25 mouse cellular contexts compared by ENCODE assay signal in genomic region chr3:26750492-26750891, GRCm38 (mm10).
DNase-seq lines count a peak whose midpoint lies in the region; ATAC-seq and TF ChIP-seq lines count a peak whose summit lies in the region.
"Had no signal": no experiment of that assay in that cellular context is flagged by ENCODE, and none has a peak within 500 bp of the region (broad histone marks: within the 10 kb centered on the region; RNA-seq: fewer than 3 reads in every experiment).

No protein-coding gene starts in this region.

- peak overlapping the region; percentile 7; the same call in 1 of the 2 replicates for H3K27ac ChIP-seq in layer of hippocampus, adult 2 months
- H3K27ac ChIP-seq in MEL (ENCODE audit: control insufficient read depth, low read depth, low read length) = no peak overlapping the region
- H3K27ac ChIP-seq: embryonic facial prominence, embryonic 13.5 days; embryonic facial prominence, embryonic 15.5 days; forebrain, embryonic 10.5 days; forebrain, embryonic 12.5 days had no signal

- H3K9me3 ChIP-seq in MEL (replicated peaks; ENCODE audit: insufficient read depth, low read length) = no peaks in the 10 kb centered on the region
- H3K9me3 ChIP-seq: embryonic facial prominence, embryonic 13.5 days; embryonic facial prominence, embryonic 15.5 days; forebrain, embryonic 10.5 days; forebrain, embryonic 12.5 days had no signal

- ATAC-seq in granulocyte monocyte progenitor cell, adult 5-6 weeks (replicated peaks; ENCODE audit: poor library complexity, severe bottlenecking) = peak; percentile 30; the same call in 1 of the 2 replicates
- ATAC-seq: activated CD4-positive, CD25-positive, alpha-beta regulatory T cell, adult 4 months; CD4-positive, CD25-positive, alpha-beta regulatory T cell, adult 4 months; forebrain, embryonic 14.5 days; forebrain, embryonic 16.5 days; Patski had no signal

- H3K79me2 ChIP-seq in MEL (ENCODE audit: control insufficient read depth, insufficient read depth, low read length, poor library complexity) = no peaks in the 10 kb centered on the region

- H3K27me3 ChIP-seq in MEL (ENCODE audit: control insufficient read depth in 1 of 2, insufficient read depth in 2 of 2, low read length in 2 of 2) = no peaks in the 10 kb centered on the region
- H3K27me3 ChIP-seq: embryonic facial prominence, embryonic 13.5 days; embryonic facial prominence, embryonic 15.5 days; forebrain, embryonic 12.5 days had no signal

- no peak overlapping the region for H3K4me3 ChIP-seq in layer of hippocampus, adult 2 months
- H3K4me3 ChIP-seq in MEL (ENCODE audit: control insufficient read depth in 1 of 2, insufficient read depth in 1 of 2, low read depth in 2 of 2, low read length in 2 of 2) = no peak overlapping the region
- H3K4me3 ChIP-seq: embryonic facial prominence, embryonic 13.5 days; embryonic facial prominence, embryonic 15.5 days; erythroblast, embryonic 14.5 days; forebrain, embryonic 10.5 days; forebrain, embryonic 12.5 days had no signal

- TF ChIP-seq CTCF in layer of hippocampus, adult 2 months (conservative IDR thresholded peaks at IDR 0.05) = no peak
- TF ChIP-seq CTCF in MEL (IDR thresholded peaks at IDR 0.05 in 2 of 3, conservative IDR thresholded peaks at IDR 0.05 in 1 of 3; ENCODE audit: control insufficient read depth in 1 of 3, insufficient read depth in 1 of 3, low read depth in 2 of 3, low read length in 3 of 3, poor library complexity in 1 of 3, severe bottlenecking in 1 of 3) = no peak

- peaks cover 0 to 3% of the 10 kb centered on the region in 2 experiments; a peak in 1 of 4 replicates for H3K36me3 ChIP-seq in MEL (ENCODE audit: control insufficient read depth in 1 of 2, insufficient read depth in 2 of 2, low read length in 2 of 2)
- H3K36me3 ChIP-seq: embryonic facial prominence, embryonic 13.5 days; embryonic facial prominence, embryonic 15.5 days; forebrain, embryonic 10.5 days; forebrain, embryonic 12.5 days had no signal

- H3K4me1 ChIP-seq in MEL (ENCODE audit: control insufficient read depth in 1 of 2, insufficient read depth in 2 of 2, low read length in 2 of 2) = peaks cover 0 to 10% of the 10 kb centered on the region in 2 experiments; a peak in 2 of 4 replicates
- H3K4me1 ChIP-seq: embryonic facial prominence, embryonic 13.5 days; embryonic facial prominence, embryonic 15.5 days; forebrain, embryonic 10.5 days; forebrain, embryonic 12.5 days had no signal

- no peak overlapping the region for H3K9ac ChIP-seq in MEL (ENCODE audit: control insufficient read depth, low read depth, low read length, poor library complexity, severe bottlenecking)
- H3K9ac ChIP-seq: embryonic facial prominence, embryonic 13.5 days; embryonic facial prominence, embryonic 15.5 days; forebrain, embryonic 12.5 days had no signal

- TF ChIP-seq RAD21 in MEL (IDR thresholded peaks at IDR 0.05; ENCODE audit: low read depth, low read length) = no peak

- no peak for DNase-seq in layer of hippocampus, adult 2 months (ENCODE audit: low spot score in 2 of 2)
- no peak for DNase-seq in layer of hippocampus, adult 11-12 months (ENCODE audit: low spot score)
- DNase-seq in MEL (ENCODE audit: low read depth, low spot score) = peak; percentile 4
- no peak for DNase-seq in adrenal gland, postnatal 25 days
- DNase-seq in cerebellum, postnatal 14 days = no peak
- DNase-seq in B cell, adult 2 months = no peak
- DNase-seq: adrenal gland, adult 8-10 months; adrenal gland, postnatal 14 days; cerebellum, adult 11 months; cerebellum, adult 18-20 months; cerebellum, adult 8-10 months; cerebellum, adult 9-11 months; cerebellum, postnatal 25 days; embryo, embryonic 11 days had no signal

- TF ChIP-seq EP300 in MEL (IDR thresholded peaks at IDR 0.05; ENCODE audit: low read depth in 1 of 2, low read length in 2 of 2) = peak in 1 of 2 experiments; percentile 39; a peak in 1 of 4 replicates

- no peak for TF ChIP-seq POLR2A in MEL (IDR thresholded peaks at IDR 0.05; ENCODE audit: control insufficient read depth in 1 of 2, insufficient read depth in 1 of 2, low read depth in 1 of 2, low read length in 2 of 2, poor library complexity in 1 of 2)

TF ChIP-seq in MEL, 35 proteins besides CTCF, POLR2A, EP300 and RAD21:
- TF ChIP-seq ETS1 (IDR thresholded peaks at IDR 0.05; ENCODE audit: low read depth, low read length) (0 out of 2 replicates have a peak, but pooled peaks have one; percentile 10), SIN3A (IDR thresholded peaks at IDR 0.05; ENCODE audit: low read length) (no peak)
